Mouse (Mus musculus): ENCODE results near the gene Pnliprp1. TPM values are rescaled to one million over a fixed set of nuclear protein-coding genes. Genes with fewer than 3 reads are reported as not detected.

The Pnliprp1 gene
- polyA plus RNA-seq, 1 experiment: 0.38 TPM

- TF ChIP-seq CTCF (conservative IDR thresholded peaks at IDR 0.05; ENCODE audit: insufficient read depth, insufficient read length, low read depth, low read length): no peak
- TF ChIP-seq POLR2A (IDR thresholded peaks at IDR 0.05; ENCODE audit: low read depth, low read length): no peak
- Histone ChIP-seq H3K27me3 (replicated peaks; ENCODE audit: control insufficient read depth, insufficient read depth, low read length) (no peaks in the 10 kb centered on the region), H3K36me3 (ENCODE audit: control insufficient read depth, insufficient read depth, low read length) (no peaks in the 10 kb centered on the region), H3K27ac (ENCODE audit: insufficient read depth, low read depth, low read length) (no peak overlapping the region), H3K4me3 (ENCODE audit: insufficient read depth, low read depth, low read length) (no peak overlapping the region), H3K4me1 (ENCODE audit: control insufficient read depth, insufficient read depth, low read length) (no peaks in the 10 kb centered on the region)
- DNase-seq: no peak
Measured at GRCm38 (mm10) chr19:58720439-58720838, 8.2 kb upstream of the Pnliprp1 start.

GRCm38 (mm10) chr19:58726551-58726950 is 2.1 kb upstream of the Pnliprp1 start:
- H3K27ac ChIP-seq (ENCODE audit: insufficient read depth, low read depth, low read length): no peak overlapping the region
- H3K36me3 ChIP-seq (ENCODE audit: control insufficient read depth, insufficient read depth, low read length): no peaks in the 10 kb centered on the region
- H3K4me3 ChIP-seq (ENCODE audit: insufficient read depth, low read depth, low read length): no peak overlapping the region
- H3K27me3 ChIP-seq (replicated peaks; ENCODE audit: control insufficient read depth, insufficient read depth, low read length): no peaks in the 10 kb centered on the region
- 70% methylated on average over 5 of the region's 5 CpGs for WGBS
- TF ChIP-seq POLR2A (IDR thresholded peaks at IDR 0.05; ENCODE audit: low read depth, low read length) (no peak), CTCF (conservative IDR thresholded peaks at IDR 0.05; ENCODE audit: insufficient read depth, insufficient read length, low read depth, low read length) (no peak)
- no peak for DNase-seq
- no peaks in the 10 kb centered on the region for H3K4me1 ChIP-seq (ENCODE audit: control insufficient read depth, insufficient read depth, low read length)

DNA sequence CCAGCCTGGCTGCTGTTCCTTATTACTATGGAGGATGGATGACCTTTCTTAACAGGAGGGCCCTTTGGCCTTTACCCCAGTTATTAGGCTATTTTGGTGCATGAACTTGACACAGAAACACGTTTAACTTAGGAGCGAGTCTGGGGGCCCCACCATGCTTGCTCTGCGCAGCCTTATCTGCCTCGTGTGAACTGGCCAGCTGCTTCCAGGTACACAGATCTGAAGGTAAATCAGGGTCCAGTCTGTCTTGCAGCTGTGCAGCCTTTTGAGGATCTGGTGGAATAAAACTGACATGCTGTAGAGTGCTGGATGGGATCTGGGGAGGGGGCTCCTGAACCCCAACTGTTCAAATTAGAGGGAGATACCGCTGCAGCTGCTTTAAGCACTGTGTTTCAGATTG is 931 bp upstream of the Pnliprp1 start:
- no peak overlapping the region for H3K27ac ChIP-seq (ENCODE audit: insufficient read depth, low read depth, low read length)
- 79% methylated on average over 5 of the region's 5 CpGs for WGBS
- no peaks in the 10 kb centered on the region for H3K36me3 ChIP-seq (ENCODE audit: control insufficient read depth, insufficient read depth, low read length)
- H3K4me1 ChIP-seq (ENCODE audit: control insufficient read depth, insufficient read depth, low read length): no peaks in the 10 kb centered on the region
- TF ChIP-seq POLR2A (IDR thresholded peaks at IDR 0.05; ENCODE audit: low read depth, low read length) (no peak), CTCF (conservative IDR thresholded peaks at IDR 0.05; ENCODE audit: insufficient read depth, insufficient read length, low read depth, low read length) (no peak)
- no peaks in the 10 kb centered on the region for H3K27me3 ChIP-seq (replicated peaks; ENCODE audit: control insufficient read depth, insufficient read depth, low read length)
- no peak for DNase-seq
- H3K4me3 ChIP-seq (ENCODE audit: insufficient read depth, low read depth, low read length): no peak overlapping the region

DNA sequence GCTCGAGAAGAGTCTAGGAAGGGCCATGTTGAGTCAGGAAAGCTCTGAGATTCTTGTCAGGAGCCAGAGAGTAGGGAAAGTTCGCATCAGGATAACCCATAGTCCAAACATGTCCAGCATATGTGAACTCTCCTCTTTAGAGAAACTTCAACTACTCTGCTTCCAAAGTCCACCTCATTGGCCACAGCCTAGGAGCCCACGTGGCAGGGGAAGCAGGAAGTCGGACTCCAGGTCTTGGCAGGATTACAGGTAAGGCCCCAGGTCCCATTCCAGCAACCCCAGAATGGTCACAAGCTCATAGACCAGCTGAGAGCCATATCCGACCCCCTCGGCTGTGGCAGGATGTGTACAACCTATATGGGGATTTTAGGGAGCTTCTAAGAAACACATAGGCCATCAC is 4.5 kb downstream of the Pnliprp1 start:
- TF ChIP-seq POLR2A (IDR thresholded peaks at IDR 0.05; ENCODE audit: low read depth, low read length) (no peak), CTCF (conservative IDR thresholded peaks at IDR 0.05; ENCODE audit: insufficient read depth, insufficient read length, low read depth, low read length) (no peak)
- Histone ChIP-seq H3K4me1 (ENCODE audit: control insufficient read depth, insufficient read depth, low read length) (no peaks in the 10 kb centered on the region), H3K27me3 (replicated peaks; ENCODE audit: control insufficient read depth, insufficient read depth, low read length) (no peaks in the 10 kb centered on the region), H3K27ac (ENCODE audit: insufficient read depth, low read depth, low read length) (no peak overlapping the region), H3K36me3 (ENCODE audit: control insufficient read depth, insufficient read depth, low read length) (no peaks in the 10 kb centered on the region), H3K4me3 (ENCODE audit: insufficient read depth, low read depth, low read length) (no peak overlapping the region)
- DNase-seq: peak; percentile 71
- WGBS: 63% methylated on average over 6 of the region's 6 CpGs

DNA sequence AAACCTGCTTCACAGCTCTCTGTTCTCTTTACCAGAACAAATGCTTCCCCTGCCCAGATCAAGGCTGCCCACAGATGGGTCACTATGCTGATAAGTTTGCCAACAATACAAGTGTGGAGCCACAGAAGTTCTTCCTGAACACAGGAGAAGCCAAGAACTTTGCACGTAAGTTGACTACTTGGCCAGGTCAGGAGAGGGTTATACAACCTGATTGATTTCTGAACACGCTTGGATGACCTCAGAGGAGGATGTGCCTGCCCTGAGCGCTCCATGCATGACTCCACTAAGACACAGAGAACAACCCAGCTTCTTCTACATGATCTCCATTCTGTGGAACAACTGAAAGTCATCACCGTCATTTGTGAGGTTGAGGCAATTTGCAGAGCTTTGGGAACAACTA is 9.4 kb downstream of the Pnliprp1 start:
- Histone ChIP-seq H3K4me1 (ENCODE audit: control insufficient read depth, insufficient read depth, low read length) (no peaks in the 10 kb centered on the region), H3K27me3 (replicated peaks; ENCODE audit: control insufficient read depth, insufficient read depth, low read length) (no peaks in the 10 kb centered on the region), H3K36me3 (ENCODE audit: control insufficient read depth, insufficient read depth, low read length) (no peaks in the 10 kb centered on the region), H3K27ac (ENCODE audit: insufficient read depth, low read depth, low read length) (no peak overlapping the region), H3K4me3 (ENCODE audit: insufficient read depth, low read depth, low read length) (no peak overlapping the region)
- TF ChIP-seq CTCF (conservative IDR thresholded peaks at IDR 0.05; ENCODE audit: insufficient read depth, insufficient read length, low read depth, low read length) (no peak), POLR2A (IDR thresholded peaks at IDR 0.05; ENCODE audit: low read depth, low read length) (no peak)
- WGBS: 53% methylated on average over 4 of the region's 4 CpGs
- DNase-seq: peak; percentile 37

- DNase-seq: no peak
- no peak for TF ChIP-seq CTCF (conservative IDR thresholded peaks at IDR 0.05; ENCODE audit: insufficient read depth, insufficient read length, low read depth, low read length)
- no peak for TF ChIP-seq POLR2A (IDR thresholded peaks at IDR 0.05; ENCODE audit: low read depth, low read length)
- no peak overlapping the region for H3K27ac ChIP-seq (ENCODE audit: insufficient read depth, low read depth, low read length)
- 77% methylated on average over 6 of the region's 6 CpGs for WGBS
- no peak overlapping the region for H3K4me3 ChIP-seq (ENCODE audit: insufficient read depth, low read depth, low read length)
- no peaks in the 10 kb centered on the region for H3K36me3 ChIP-seq (ENCODE audit: control insufficient read depth, insufficient read depth, low read length)
- no peaks in the 10 kb centered on the region for H3K27me3 ChIP-seq (replicated peaks; ENCODE audit: control insufficient read depth, insufficient read depth, low read length)
- no peaks in the 10 kb centered on the region for H3K4me1 ChIP-seq (ENCODE audit: control insufficient read depth, insufficient read depth, low read length)
Measured at GRCm38 (mm10) chr19:58741036-58741435, 12.3 kb downstream of the Pnliprp1 start.

DNA sequence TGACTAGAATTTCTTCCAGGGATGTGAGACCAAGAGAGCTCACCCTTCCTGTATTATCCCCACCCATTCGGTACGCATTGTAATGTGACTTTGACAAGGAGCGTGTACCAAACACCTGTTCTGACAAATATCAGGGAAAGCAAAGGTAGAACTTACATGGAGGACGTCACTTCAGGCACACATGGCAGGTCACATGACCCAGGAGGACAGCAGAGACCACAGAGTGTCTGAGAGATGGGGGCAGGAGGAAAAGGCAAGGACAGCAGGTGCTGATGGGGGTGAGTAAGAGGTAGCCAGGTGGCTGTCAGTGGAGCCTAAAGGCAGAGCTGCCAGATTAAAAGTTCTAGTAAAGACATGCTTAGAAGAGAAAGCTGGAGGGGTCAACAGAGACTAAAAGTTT is 14.0 kb downstream of the Pnliprp1 start:
- no peaks in the 10 kb centered on the region for H3K27me3 ChIP-seq (replicated peaks; ENCODE audit: control insufficient read depth, insufficient read depth, low read length)
- no peak overlapping the region for H3K4me3 ChIP-seq (ENCODE audit: insufficient read depth, low read depth, low read length)
- no peak for DNase-seq
- no peaks in the 10 kb centered on the region for H3K36me3 ChIP-seq (ENCODE audit: control insufficient read depth, insufficient read depth, low read length)
- 86% methylated on average over 4 of the region's 4 CpGs for WGBS
- H3K27ac ChIP-seq (ENCODE audit: insufficient read depth, low read depth, low read length): no peak overlapping the region
- H3K4me1 ChIP-seq (ENCODE audit: control insufficient read depth, insufficient read depth, low read length): no peaks in the 10 kb centered on the region
- TF ChIP-seq CTCF (conservative IDR thresholded peaks at IDR 0.05; ENCODE audit: insufficient read depth, insufficient read length, low read depth, low read length) (no peak), POLR2A (IDR thresholded peaks at IDR 0.05; ENCODE audit: low read depth, low read length) (no peak)

- WGBS: 30% methylated on average over 4 of the region's 4 CpGs
- TF ChIP-seq CTCF (conservative IDR thresholded peaks at IDR 0.05; ENCODE audit: insufficient read depth, insufficient read length, low read depth, low read length) (no peak), POLR2A (IDR thresholded peaks at IDR 0.05; ENCODE audit: low read depth, low read length) (no peak)
- no peak overlapping the region for H3K27ac ChIP-seq (ENCODE audit: insufficient read depth, low read depth, low read length)
Measured at GRCm38 (mm10) chr19:58743736-58744135, 15.0 kb downstream of the Pnliprp1 start.

More at GRCm38 (mm10) chr19:58743736-58744135, 15.0 kb downstream of the Pnliprp1 start:
- DNase-seq: no peak
- Histone ChIP-seq H3K4me1 (ENCODE audit: control insufficient read depth, insufficient read depth, low read length) (no peaks in the 10 kb centered on the region), H3K4me3 (ENCODE audit: insufficient read depth, low read depth, low read length) (no peak overlapping the region), H3K27me3 (replicated peaks; ENCODE audit: control insufficient read depth, insufficient read depth, low read length) (no peaks in the 10 kb centered on the region), H3K36me3 (ENCODE audit: control insufficient read depth, insufficient read depth, low read length) (no peaks in the 10 kb centered on the region)
